Mouse (Mus musculus): ENCODE results near the gene Pdzrn4. TPM values are rescaled to one million over a fixed set of nuclear protein-coding genes. Genes with fewer than 3 reads are reported as not detected.

The Pdzrn4 gene
- polyA plus RNA-seq, 1 experiment from 2014 or later = 16.9 TPM

- H3K27me3 ChIP-seq (replicated peaks; ENCODE audit: control insufficient read depth, insufficient read depth, low read length) = no peaks in the 10 kb centered on the region
- no peak overlapping the region for H3K4me2 ChIP-seq (ENCODE audit: low read length)
- no peaks in the 10 kb centered on the region for H3K9me3 ChIP-seq (ENCODE audit: control insufficient read depth, low read length)
- no peak for ATAC-seq
- H3K9ac ChIP-seq (replicated peaks; ENCODE audit: low read depth, low read length) = no peak overlapping the region
- no peaks in the 10 kb centered on the region for H3K4me1 ChIP-seq (replicated peaks; ENCODE audit: control insufficient read depth, insufficient read depth, low read length)
- no peaks in the 10 kb centered on the region for H3K36me3 ChIP-seq (ENCODE audit: control insufficient read depth, insufficient read depth)
- no peak overlapping the region for H3K27ac ChIP-seq (ENCODE audit: low read length)
- 91% methylated on average over 6 of the region's 6 CpGs for WGBS
- H3K4me3 ChIP-seq (replicated peaks; ENCODE audit: low read length) = no peak overlapping the region
Observed at GRCm38 (mm10) chr15:92562149-92562548, 165.5 kb downstream of the Pdzrn4 start.

DNA sequence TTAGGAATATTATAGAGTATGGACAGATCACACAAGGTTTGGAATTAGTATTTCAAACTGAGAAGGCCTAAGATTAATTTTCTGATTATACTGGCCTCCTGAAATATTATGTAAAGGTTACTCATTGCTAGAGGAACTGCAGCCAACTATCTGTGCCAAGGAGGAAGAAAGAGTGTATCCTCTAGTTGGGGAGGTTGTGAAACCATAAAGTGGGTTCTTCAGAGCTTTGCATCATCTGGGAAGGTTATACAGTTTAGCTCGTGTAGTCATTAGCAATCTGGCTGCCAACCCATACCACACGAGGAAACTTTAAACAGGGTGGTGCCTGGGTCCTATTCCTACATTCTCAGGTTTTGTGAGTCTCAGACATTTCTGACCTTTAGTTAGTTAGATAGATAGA, 166.9 kb downstream of the Pdzrn4 start:
- Histone ChIP-seq H3K27ac (ENCODE audit: low read length) (no peak overlapping the region), H3K36me3 (ENCODE audit: control insufficient read depth, insufficient read depth) (no peaks in the 10 kb centered on the region), H3K27me3 (replicated peaks; ENCODE audit: control insufficient read depth, insufficient read depth, low read length) (no peaks in the 10 kb centered on the region), H3K4me3 (replicated peaks; ENCODE audit: low read length) (no peak overlapping the region), H3K4me2 (ENCODE audit: low read length) (no peak overlapping the region), H3K9ac (replicated peaks; ENCODE audit: low read depth, low read length) (no peak overlapping the region), H3K9me3 (ENCODE audit: control insufficient read depth, low read length) (no peaks in the 10 kb centered on the region), H3K4me1 (replicated peaks; ENCODE audit: control insufficient read depth, insufficient read depth, low read length) (no peaks in the 10 kb centered on the region)
- no peak for ATAC-seq
- 75% methylated on average over 2 of the region's 2 CpGs for WGBS

- Histone ChIP-seq H3K9ac (replicated peaks; ENCODE audit: low read depth, low read length) (no peak overlapping the region), H3K27me3 (replicated peaks; ENCODE audit: control insufficient read depth, insufficient read depth, low read length) (no peaks in the 10 kb centered on the region)
- ATAC-seq = peak; percentile 86
Observed at GRCm38 (mm10) chr15:92570526-92571243, 174.0 kb downstream of the Pdzrn4 start.

GRCm38 (mm10) chr15:92571244-92571539, 174.5 kb downstream of the Pdzrn4 start:
- no peak overlapping the region for H3K9ac ChIP-seq (replicated peaks; ENCODE audit: low read depth, low read length)
- WGBS = 15% methylated on average over 5 of the region's 5 CpGs
- ATAC-seq = peak; percentile 70
- peaks cover 9% of the 10 kb centered on the region for H3K4me1 ChIP-seq (replicated peaks; ENCODE audit: control insufficient read depth, insufficient read depth, low read length)
- no peaks in the 10 kb centered on the region for H3K9me3 ChIP-seq (ENCODE audit: control insufficient read depth, low read length)
- H3K27ac ChIP-seq (ENCODE audit: low read length) = peak overlapping the region; percentile 33; the same call in 1 of the 2 replicates
- H3K36me3 ChIP-seq (ENCODE audit: control insufficient read depth, insufficient read depth) = no peaks in the 10 kb centered on the region
- peak overlapping the region; percentile 28 for H3K4me2 ChIP-seq (ENCODE audit: low read length)
- H3K4me3 ChIP-seq (replicated peaks; ENCODE audit: low read length) = no peak overlapping the region
- no peaks in the 10 kb centered on the region for H3K27me3 ChIP-seq (replicated peaks; ENCODE audit: control insufficient read depth, insufficient read depth, low read length)

More at GRCm38 (mm10) chr15:92570526-92571243, 174.0 kb downstream of the Pdzrn4 start:
- WGBS = 32% methylated on average over 3 of the region's 3 CpGs
- peak overlapping the region; percentile 28 for H3K4me2 ChIP-seq (ENCODE audit: low read length)
- H3K9me3 ChIP-seq (ENCODE audit: control insufficient read depth, low read length) = no peaks in the 10 kb centered on the region
- peaks cover 9% of the 10 kb centered on the region for H3K4me1 ChIP-seq (replicated peaks; ENCODE audit: control insufficient read depth, insufficient read depth, low read length)
- peak overlapping the region; percentile 33; the same call in 1 of the 2 replicates for H3K27ac ChIP-seq (ENCODE audit: low read length)
- H3K36me3 ChIP-seq (ENCODE audit: control insufficient read depth, insufficient read depth) = no peaks in the 10 kb centered on the region
- H3K4me3 ChIP-seq (replicated peaks; ENCODE audit: low read length) = no peak overlapping the region

DNA sequence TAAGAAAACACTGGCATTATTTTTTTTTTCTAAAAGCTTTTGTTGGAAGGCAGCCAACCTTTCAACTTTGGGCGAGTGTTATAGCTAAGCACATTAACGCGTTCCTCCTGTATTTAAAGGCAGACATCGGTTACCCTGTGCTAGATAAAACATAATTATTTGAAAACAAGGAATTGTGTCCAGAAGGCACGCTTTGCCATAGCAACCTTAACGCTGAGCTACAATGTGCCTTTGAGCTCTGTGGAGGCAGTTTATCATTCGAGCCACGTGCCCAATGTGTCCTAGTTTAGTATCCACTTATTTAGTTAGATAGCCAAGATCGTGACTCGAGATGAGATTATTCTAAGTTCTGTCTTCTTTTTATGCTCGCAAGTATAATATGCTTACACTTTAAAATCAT, 180.8 kb downstream of the Pdzrn4 start:
- peak overlapping the region; percentile 24; the same call in 1 of the 2 replicates for H3K4me2 ChIP-seq (ENCODE audit: low read length)
- no peaks in the 10 kb centered on the region for H3K9me3 ChIP-seq (ENCODE audit: control insufficient read depth, low read length)
- no peaks in the 10 kb centered on the region for H3K27me3 ChIP-seq (replicated peaks; ENCODE audit: control insufficient read depth, insufficient read depth, low read length)
- no peak overlapping the region for H3K4me3 ChIP-seq (replicated peaks; ENCODE audit: low read length)
- H3K27ac ChIP-seq (ENCODE audit: low read length) = no peak overlapping the region
- peak; percentile 82 for ATAC-seq
- H3K9ac ChIP-seq (replicated peaks; ENCODE audit: low read depth, low read length) = no peak overlapping the region
- 16% methylated on average over 11 of the region's 11 CpGs for WGBS
- H3K4me1 ChIP-seq (replicated peaks; ENCODE audit: control insufficient read depth, insufficient read depth, low read length) = peaks cover 19% of the 10 kb centered on the region
- H3K36me3 ChIP-seq (ENCODE audit: control insufficient read depth, insufficient read depth) = no peaks in the 10 kb centered on the region

DNA sequence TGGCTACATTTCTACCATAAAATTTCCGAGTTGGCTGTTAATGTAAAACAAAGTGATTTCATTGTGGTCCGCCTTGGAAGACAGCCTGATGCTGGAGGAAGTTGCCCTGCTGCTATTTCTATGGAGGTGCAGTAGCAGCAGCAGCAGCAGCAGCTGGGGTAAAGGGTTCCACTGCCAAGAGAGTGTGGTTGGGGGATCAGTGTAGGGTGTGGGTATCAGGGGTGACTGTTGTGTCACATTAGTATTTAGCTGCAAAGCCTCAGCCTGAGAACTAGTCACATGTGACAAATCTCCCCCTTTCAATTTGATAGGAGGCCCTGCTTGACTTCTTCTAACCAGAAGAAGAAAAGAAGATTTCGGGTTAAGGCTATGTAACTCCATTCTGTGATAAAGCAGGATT, 183.5 kb downstream of the Pdzrn4 start:
- 36% methylated on average over 3 of the region's 3 CpGs for WGBS
- H3K27ac ChIP-seq (ENCODE audit: low read length) = no peak overlapping the region
- ATAC-seq = no peak

GRCm38 (mm10) chr15:92580742-92581383, 184.2 kb downstream of the Pdzrn4 start:
- peak; percentile 72 for ATAC-seq
- WGBS = 16% methylated on average over 9 of the region's 9 CpGs
- Histone ChIP-seq H3K36me3 (ENCODE audit: control insufficient read depth, insufficient read depth) (no peaks in the 10 kb centered on the region), H3K27ac (ENCODE audit: low read length) (no peak overlapping the region), H3K9ac (replicated peaks; ENCODE audit: low read depth, low read length) (no peak overlapping the region), H3K4me1 (replicated peaks; ENCODE audit: control insufficient read depth, insufficient read depth, low read length) (peaks cover 19% of the 10 kb centered on the region), H3K4me2 (ENCODE audit: low read length) (no peak overlapping the region), H3K4me3 (replicated peaks; ENCODE audit: low read length) (no peak overlapping the region), H3K27me3 (replicated peaks; ENCODE audit: control insufficient read depth, insufficient read depth, low read length) (no peaks in the 10 kb centered on the region), H3K9me3 (ENCODE audit: control insufficient read depth, low read length) (no peaks in the 10 kb centered on the region)

More for the DNA sequence above, 183.5 kb downstream of the Pdzrn4 start:
- no peak overlapping the region for H3K9ac ChIP-seq (replicated peaks; ENCODE audit: low read depth, low read length)
- no peaks in the 10 kb centered on the region for H3K27me3 ChIP-seq (replicated peaks; ENCODE audit: control insufficient read depth, insufficient read depth, low read length)
- no peak overlapping the region for H3K4me3 ChIP-seq (replicated peaks; ENCODE audit: low read length)
- no peaks in the 10 kb centered on the region for H3K36me3 ChIP-seq (ENCODE audit: control insufficient read depth, insufficient read depth)
- H3K4me2 ChIP-seq (ENCODE audit: low read length) = no peak overlapping the region
- H3K4me1 ChIP-seq (replicated peaks; ENCODE audit: control insufficient read depth, insufficient read depth, low read length) = peaks cover 19% of the 10 kb centered on the region
- no peaks in the 10 kb centered on the region for H3K9me3 ChIP-seq (ENCODE audit: control insufficient read depth, low read length)

GRCm38 (mm10) chr15:92584357-92585138, 187.9 kb downstream of the Pdzrn4 start:
- Histone ChIP-seq H3K4me2 (ENCODE audit: low read length) (no peak overlapping the region), H3K27me3 (replicated peaks; ENCODE audit: control insufficient read depth, insufficient read depth, low read length) (no peaks in the 10 kb centered on the region), H3K36me3 (ENCODE audit: control insufficient read depth, insufficient read depth) (no peaks in the 10 kb centered on the region), H3K9ac (replicated peaks; ENCODE audit: low read depth, low read length) (no peak overlapping the region), H3K4me3 (replicated peaks; ENCODE audit: low read length) (no peak overlapping the region), H3K4me1 (replicated peaks; ENCODE audit: control insufficient read depth, insufficient read depth, low read length) (peaks cover 11% of the 10 kb centered on the region), H3K27ac (ENCODE audit: low read length) (no peak overlapping the region), H3K9me3 (ENCODE audit: control insufficient read depth, low read length) (no peaks in the 10 kb centered on the region)
- WGBS = 85% methylated on average over 14 of the region's 14 CpGs
- ATAC-seq = no peak

- H3K4me2 ChIP-seq (ENCODE audit: low read length) = no peak overlapping the region
- H3K36me3 ChIP-seq (ENCODE audit: control insufficient read depth, insufficient read depth) = no peaks in the 10 kb centered on the region
- no peaks in the 10 kb centered on the region for H3K27me3 ChIP-seq (replicated peaks; ENCODE audit: control insufficient read depth, insufficient read depth, low read length)
- no peak for ATAC-seq
- H3K27ac ChIP-seq (ENCODE audit: low read length) = no peak overlapping the region
- no peak overlapping the region for H3K9ac ChIP-seq (replicated peaks; ENCODE audit: low read depth, low read length)
- 77% methylated on average over 1 of the region's 1 CpGs for WGBS
- H3K4me3 ChIP-seq (replicated peaks; ENCODE audit: low read length) = no peak overlapping the region
- H3K9me3 ChIP-seq (ENCODE audit: control insufficient read depth, low read length) = no peaks in the 10 kb centered on the region
- H3K4me1 ChIP-seq (replicated peaks; ENCODE audit: control insufficient read depth, insufficient read depth, low read length) = no peaks in the 10 kb centered on the region
Observed at GRCm38 (mm10) chr15:92587431-92587830, 190.8 kb downstream of the Pdzrn4 start.

Data from forebrain, embryonic 16.5 days (tissue).